Mouse (Mus musculus) heart, embryonic 10.5 days (tissue): ENCODE measurements around the gene Lbr. TPM values are rescaled to one million over a fixed set of nuclear protein-coding genes. Genes with fewer than 3 reads are reported as not detected.
"Not testable (repeated sequence)": the region's sequence is repeated elsewhere in the genome, so short reads cannot be mapped to it uniquely, and the experiment has no call there.

Source experiments
- DNase-seq: peaks from one replicate; pipeline ENCODE4 v3.0.0-alpha.2; 2017; ENCODE audit warnings: low spot score
- H3K27ac ChIP-seq: fragments of 300-500 bp; sonication (generic); 2 replicates; pipeline ENCODE4 v1.5.1; 2016; ENCODE audit warnings: mild to moderate bottlenecking
- H3K27me3 ChIP-seq: fragments of 300-500 bp; sonication (generic); 2 replicates; pipeline ENCODE4 v1.6.1; 2016; ENCODE audit warnings: mild to moderate bottlenecking; ENCODE audit not compliant: poor library complexity, insufficient read depth, severe bottlenecking
- H3K36me3 ChIP-seq: fragments of 300-500 bp; sonication (generic); 2 replicates; pipeline ENCODE4 v1.6.1; 2016; ENCODE audit warnings: mild to moderate bottlenecking, moderate library complexity
- H3K4me1 ChIP-seq: fragments of 300-500 bp; sonication (generic); 2 replicates; pipeline ENCODE4 v1.6.1; 2016; ENCODE audit warnings: mild to moderate bottlenecking
- H3K4me3 ChIP-seq: fragments of 300-500 bp; sonication (generic); 2 replicates; pipeline ENCODE4 v1.5.1; 2016; ENCODE audit warnings: mild to moderate bottlenecking, moderate library complexity
- H3K9me3 ChIP-seq: fragments of 300-500 bp; sonication (generic); 2 replicates; pipeline ENCODE4 v1.6.1; 2016; ENCODE audit warnings: mild to moderate bottlenecking, moderate library complexity
- WGBS: fragments of 180-500 bp; shearing (Covaris S2); methylation state at CpG from one replicate; pipeline ENCODE4 v1.1.7; 2016; 5-methylcytosine and 5-hydroxymethylcytosine counted together
- polyA plus RNA-seq: library from polyadenylated mRNA; unstranded; fragments of >200 nt; fragmentation: Nextera tagmentation; extraction: Ambion mirVana; gene quantifications from 2 replicates; pipeline ENCODE4 v1.2.1, GENCODE M21; 2016

Gene Lbr
- polyA plus RNA-seq, 1 experiment from 2014 or later, result 128 TPM

DNA sequence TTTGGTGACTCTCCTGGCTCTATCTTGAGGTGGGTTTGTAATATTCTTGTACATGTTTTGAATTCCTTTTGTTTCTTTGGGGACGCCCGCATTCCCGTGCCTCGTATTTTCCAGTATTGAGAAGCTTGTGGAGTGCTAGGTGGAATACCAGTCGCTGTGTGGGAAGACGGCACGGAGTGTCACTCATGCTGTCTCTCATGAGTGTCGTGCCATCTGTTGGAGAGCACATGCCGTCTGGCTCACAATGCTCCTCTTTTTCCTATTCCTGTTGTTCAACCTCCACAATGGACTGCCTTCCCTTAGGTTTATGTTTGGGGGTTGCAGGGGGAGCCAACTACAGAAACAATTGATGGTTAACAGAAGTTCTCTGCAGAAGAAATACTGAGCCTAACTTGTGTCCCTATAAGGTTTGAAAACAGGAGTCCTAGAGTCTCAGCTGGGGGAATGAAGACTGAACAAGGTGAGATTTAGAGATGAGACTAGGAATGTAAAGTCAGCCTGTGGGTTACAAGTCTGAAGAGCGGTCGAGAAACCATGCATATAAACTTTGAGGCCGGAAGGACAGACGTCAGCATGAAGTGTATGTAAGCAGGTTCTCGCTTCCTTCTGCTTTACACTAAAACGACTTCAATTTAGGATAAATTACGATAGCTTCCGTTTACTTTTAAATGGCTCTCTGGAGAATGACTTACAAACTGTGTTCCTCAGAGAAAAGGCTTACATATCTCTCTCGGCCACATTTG is 31.2 kb downstream of the Lbr start:
- Histone ChIP-seq H3K9me3 (no peaks in the 10 kb centered on the region), H3K27ac (no peak overlapping the region), H3K4me3 (no peak overlapping the region), H3K27me3 (no peaks in the 10 kb centered on the region), H3K4me1 (0 out of 2 replicates have a peak, but pooled peaks cover 7% of the 10 kb centered on the region), H3K36me3 (peaks cover 38% of the 10 kb centered on the region)
- 89% methylated on average over 18 of the region's 18 CpGs for WGBS
- DNase-seq, result no peak

DNA sequence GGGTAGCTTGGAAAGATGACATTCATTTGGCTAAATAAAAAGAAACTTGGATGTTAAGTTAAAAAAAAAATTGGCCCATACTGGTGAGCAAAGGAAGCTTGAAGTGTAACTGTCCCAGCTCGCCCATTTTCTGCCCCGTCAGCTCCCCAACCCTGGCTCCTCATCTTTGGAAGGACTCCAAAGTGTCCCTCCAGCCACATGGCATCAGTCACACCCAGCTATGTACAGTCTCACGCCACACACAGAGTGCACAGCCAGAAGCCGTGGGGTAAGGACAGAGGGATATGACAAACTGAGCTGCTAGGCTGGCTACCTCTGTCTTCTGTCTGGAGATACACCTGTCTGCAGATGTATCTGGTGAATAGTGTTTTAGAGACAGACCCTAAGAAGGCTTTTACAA is 42.2 kb downstream of the Lbr start:
- WGBS, result 87% methylated on average over 4 of the region's 4 CpGs
- H3K27ac ChIP-seq, result no peak overlapping the region
- no peaks in the 10 kb centered on the region for H3K27me3 ChIP-seq
- H3K9me3 ChIP-seq, result no peaks in the 10 kb centered on the region
- DNase-seq, result no peak
- H3K4me3 ChIP-seq, result no peak overlapping the region
- H3K36me3 ChIP-seq, result no peaks in the 10 kb centered on the region
- no peaks in the 10 kb centered on the region for H3K4me1 ChIP-seq

DNA sequence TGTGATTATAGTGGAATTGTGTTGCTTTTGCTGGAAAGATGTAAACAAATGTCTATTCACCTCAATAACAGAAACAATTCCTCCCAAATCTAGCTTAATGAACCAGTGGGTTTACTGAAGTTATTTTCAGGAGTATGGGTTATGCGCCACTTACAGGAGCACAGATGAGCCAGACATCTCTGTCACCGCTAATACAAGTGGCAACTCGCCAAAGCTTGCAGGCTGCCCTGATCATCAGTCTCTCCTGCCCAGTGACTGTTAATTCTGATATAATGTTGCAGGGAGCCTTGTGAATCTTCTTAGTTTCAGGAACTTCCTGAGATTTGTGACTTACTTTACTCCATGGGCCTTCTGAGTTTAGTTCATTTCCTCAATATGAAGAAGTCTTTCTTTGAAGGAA is 42.9 kb downstream of the Lbr start:
- Histone ChIP-seq H3K27ac (no peak overlapping the region), H3K27me3 (no peaks in the 10 kb centered on the region)

DNA sequence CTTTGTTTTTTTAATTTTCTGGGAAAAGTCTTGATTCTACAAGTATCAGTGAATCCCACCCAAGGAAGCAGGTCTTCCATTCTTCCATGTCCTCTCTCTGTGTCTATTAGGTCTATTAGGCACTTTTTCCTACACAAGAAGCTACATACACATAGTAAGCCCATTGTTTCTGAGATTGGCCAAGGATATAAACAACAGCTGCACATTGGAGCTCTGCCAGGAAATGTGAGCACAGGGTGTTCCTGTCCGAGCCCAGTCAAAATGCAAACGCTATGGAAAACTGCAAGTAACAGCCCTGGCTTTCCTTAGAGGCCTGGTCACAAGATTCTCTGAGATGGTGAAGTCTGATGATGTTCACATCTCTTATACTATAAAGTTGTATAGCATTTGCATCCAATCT is 49.3 kb downstream of the Lbr start:
- Histone ChIP-seq H3K4me3 (no peak overlapping the region), H3K4me1 (no peaks in the 10 kb centered on the region), H3K9me3 (no peaks in the 10 kb centered on the region), H3K36me3 (no peaks in the 10 kb centered on the region), H3K27ac (no peak overlapping the region), H3K27me3 (no peaks in the 10 kb centered on the region)
- DNase-seq, result no peak
- 42% methylated on average over 2 of the region's 2 CpGs for WGBS

More for the DNA sequence above, 42.9 kb downstream of the Lbr start:
- no peak for DNase-seq
- Histone ChIP-seq H3K4me1 (no peaks in the 10 kb centered on the region), H3K4me3 (no peak overlapping the region), H3K36me3 (no peaks in the 10 kb centered on the region), H3K9me3 (no peaks in the 10 kb centered on the region)
- 74% methylated on average over 3 of the region's 3 CpGs for WGBS

DNA sequence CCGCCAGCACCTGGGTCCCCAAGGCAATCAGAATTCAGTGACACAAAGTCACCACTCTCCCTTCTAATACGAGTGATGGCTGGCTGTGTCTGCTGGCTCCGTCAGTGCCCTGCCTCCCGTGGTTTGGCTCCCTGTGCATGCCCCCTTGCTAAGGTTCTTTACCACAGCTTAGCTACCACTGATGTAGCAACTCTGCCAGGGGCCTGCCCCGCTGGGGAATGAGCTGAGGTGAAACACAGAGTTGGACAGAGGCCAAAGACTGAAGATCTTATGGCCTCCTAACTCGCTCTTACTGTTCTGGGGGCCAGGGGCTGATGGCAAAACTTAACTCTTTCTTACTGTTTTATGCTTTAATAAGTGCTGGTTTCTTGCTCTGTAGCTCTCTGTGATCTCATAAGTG is 52.9 kb downstream of the Lbr start:
- no peak for DNase-seq
- H3K4me3 ChIP-seq, result no peak overlapping the region
- WGBS, result 60% methylated on average over 6 of the region's 6 CpGs
- no peak overlapping the region for H3K27ac ChIP-seq
- H3K27me3 ChIP-seq, result no peaks in the 10 kb centered on the region
- no peaks in the 10 kb centered on the region for H3K9me3 ChIP-seq
- H3K4me1 ChIP-seq, result no peaks in the 10 kb centered on the region
- no peaks in the 10 kb centered on the region for H3K36me3 ChIP-seq

DNA sequence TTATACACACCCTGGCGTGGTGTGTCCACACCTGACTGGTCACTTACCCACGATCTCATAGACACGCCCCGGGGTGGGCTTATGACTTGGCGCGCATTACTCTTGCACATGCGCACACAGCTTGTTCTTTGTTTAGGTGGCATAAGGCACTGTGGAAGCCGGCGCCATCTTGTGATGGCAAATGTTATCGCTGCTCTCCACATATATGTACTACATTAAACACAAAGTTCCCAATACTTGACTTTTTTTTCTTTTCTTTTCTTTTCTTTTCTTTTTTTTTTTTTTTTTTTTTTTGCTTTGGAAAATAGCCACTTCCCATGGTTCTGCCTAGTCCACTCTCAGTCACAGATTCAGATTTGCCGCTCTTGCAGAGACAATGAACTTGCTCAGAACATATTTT is 60.2 kb downstream of the Lbr start:
- H3K4me3 ChIP-seq, H3K9me3 ChIP-seq, H3K4me1 ChIP-seq, H3K36me3 ChIP-seq, DNase-seq, H3K27ac ChIP-seq, H3K27me3 ChIP-seq: not testable (repeated sequence)
- WGBS, result 88% methylated on average over 11 of the region's 11 CpGs

DNA sequence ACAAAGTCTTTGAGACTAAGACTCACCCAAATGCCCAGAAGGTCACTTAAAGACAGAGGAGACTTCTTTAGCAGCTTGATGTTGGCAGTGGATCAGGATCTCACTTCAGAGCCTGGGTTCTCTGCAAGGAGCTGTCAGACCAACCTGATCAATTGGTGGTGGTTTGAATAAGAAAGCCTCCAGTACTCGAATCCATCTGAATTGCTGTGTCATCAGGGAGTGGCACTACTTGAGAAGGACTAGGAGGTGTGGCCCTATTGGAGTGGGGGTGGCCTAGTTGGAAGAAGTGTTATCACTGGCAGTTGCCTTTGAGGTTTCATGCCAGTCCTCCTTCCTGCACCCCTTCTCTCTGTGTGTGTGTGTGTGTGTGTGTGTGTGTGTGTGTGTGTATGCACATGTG is 66.3 kb downstream of the Lbr start:
- no peaks in the 10 kb centered on the region for H3K27me3 ChIP-seq
- peaks cover 2% of the 10 kb centered on the region; the same call in 1 of the 2 replicates for H3K9me3 ChIP-seq
- WGBS, result 73% methylated on average over 1 of the region's 1 CpGs
- DNase-seq, result no peak
- H3K36me3 ChIP-seq, result no peaks in the 10 kb centered on the region
- no peaks in the 10 kb centered on the region for H3K4me1 ChIP-seq
- no peak overlapping the region for H3K27ac ChIP-seq
- H3K4me3 ChIP-seq, result no peak overlapping the region

DNA sequence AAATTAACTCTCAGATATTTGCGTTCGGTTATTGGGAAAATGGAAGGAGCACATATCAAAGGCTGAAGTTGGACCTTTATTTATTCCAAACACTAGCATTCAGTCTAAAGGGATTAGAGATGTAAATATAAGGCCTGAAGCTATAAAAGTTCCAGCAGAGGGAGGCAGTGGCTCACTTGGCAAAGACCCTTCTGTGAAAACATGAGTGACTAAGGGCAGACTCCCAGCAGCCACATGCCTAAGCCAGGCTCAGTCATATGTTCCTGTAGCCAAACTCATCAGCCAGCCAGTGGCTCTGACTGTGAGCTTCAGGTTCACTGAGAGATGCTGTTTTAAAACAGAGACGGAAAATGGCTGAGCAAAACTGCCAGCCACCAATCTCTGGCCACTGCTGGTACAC is 71.0 kb downstream of the Lbr start:
- H3K36me3 ChIP-seq, result no peaks in the 10 kb centered on the region

DNA sequence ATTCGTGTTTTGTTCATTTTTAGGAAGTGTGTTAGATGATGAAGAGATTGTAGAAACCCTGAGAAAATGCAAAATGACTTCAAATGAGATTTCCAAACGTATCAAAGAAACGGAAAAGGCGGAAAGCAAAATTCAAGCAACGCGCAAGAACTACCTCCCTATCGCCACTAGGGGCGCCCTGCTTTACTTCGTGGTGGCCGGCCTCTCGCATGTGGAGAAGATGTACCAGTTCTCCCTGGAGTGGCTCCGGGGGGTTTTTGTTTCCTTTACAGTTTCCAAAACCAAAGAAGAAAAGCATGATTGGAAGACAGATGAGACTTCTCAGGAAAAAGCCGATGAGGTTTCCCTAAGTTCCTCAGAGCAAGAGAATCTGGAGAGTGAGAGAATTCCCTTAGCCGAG is 73.5 kb downstream of the Lbr start:
- no peak for DNase-seq
- WGBS, result 54% methylated on average over 14 of the region's 14 CpGs
- H3K36me3 ChIP-seq, result no peaks in the 10 kb centered on the region
- H3K9me3 ChIP-seq, result no peaks in the 10 kb centered on the region
- H3K27me3 ChIP-seq, result no peaks in the 10 kb centered on the region
- H3K4me3 ChIP-seq, result no peak overlapping the region
- no peaks in the 10 kb centered on the region for H3K4me1 ChIP-seq
- H3K27ac ChIP-seq, result no peak overlapping the region

More for the DNA sequence above, 71.0 kb downstream of the Lbr start:
- 88% methylated on average over 3 of the region's 3 CpGs for WGBS
- H3K27ac ChIP-seq, result no peak overlapping the region
- H3K9me3 ChIP-seq, result no peaks in the 10 kb centered on the region; the same call in 1 of the 2 replicates
- no peak overlapping the region for H3K4me3 ChIP-seq
- DNase-seq, result no peak
- no peaks in the 10 kb centered on the region for H3K4me1 ChIP-seq
- no peaks in the 10 kb centered on the region for H3K27me3 ChIP-seq

Other genes with a start within 250 kb of the Lbr start
- 19.5 and 24.5 TPM in 2 replicates for gene Enah, start 176.9 kb upstream of the Lbr start, polyA plus RNA-seq